Mouse (Mus musculus) left cerebral cortex, adult 6 months (tissue): ENCODE data around the gene Ldlrad3. TPM values are rescaled to one million over a fixed set of nuclear protein-coding genes. Genes with fewer than 3 reads are reported as not detected.

Source experiments
- long read RNA-seq, 2 experiments: library from polyadenylated mRNA; unstranded; transcript quantifications; one replicate each; pipeline ENCODE4 v2.0.0; 2019 to 2020
- polyA plus RNA-seq: library from polyadenylated mRNA; unstranded; fragments of <200 nt; fragmentation: Nextera tagmentation; gene quantifications from 2 replicates; pipeline ENCODE4 v1.2.3, GENCODE M21; 2021

Gene Ldlrad3
- polyA plus RNA-seq, result 5.3 and 5.8 TPM in 2 replicates
- long read RNA-seq, experiment 1, transcript Ldlrad3-201 (6 exons, 3,833 nt), result major isoform, 23 of 45 reads
- long read RNA-seq, experiment 1, partial matches to known transcripts, result 7 of 45 reads
- long read RNA-seq, experiment 1, other reads (novel, unspliced or antisense), result 13 of 45 reads
- long read RNA-seq, experiment 2, partial matches to known transcripts, result 1 of 5 reads
- long read RNA-seq, experiment 2, other reads (novel, unspliced or antisense), result 4 of 5 reads

DNA sequence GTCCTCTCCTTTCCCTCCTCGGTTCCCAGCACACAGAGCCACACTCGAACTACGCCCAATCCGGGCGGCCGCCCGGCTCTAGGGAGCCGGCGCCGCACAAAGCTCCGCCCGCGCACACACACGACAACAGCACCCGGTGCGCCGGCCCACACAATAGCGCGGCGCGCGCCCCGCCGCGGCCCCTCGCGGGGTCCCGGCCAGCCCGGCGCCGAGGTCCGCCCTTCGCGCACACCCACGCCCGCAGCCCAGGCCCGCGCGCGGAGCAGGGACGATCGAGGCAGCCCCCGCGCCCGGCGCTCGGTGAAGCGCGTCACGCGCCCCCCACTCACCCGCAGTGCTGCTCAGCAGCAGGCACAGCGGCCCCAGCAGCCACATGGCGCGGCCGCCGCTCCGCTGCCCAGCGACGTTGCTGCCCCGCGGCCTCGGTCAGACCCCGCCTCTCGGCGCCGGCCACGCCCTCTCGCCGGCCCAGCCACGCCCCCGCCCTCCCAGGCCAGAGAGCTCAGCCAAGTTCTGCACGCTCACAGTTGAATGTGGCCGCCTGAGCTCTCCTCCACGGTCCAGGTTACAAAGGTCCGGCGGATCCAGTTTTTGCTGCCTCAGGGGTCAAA is at the start of gene Ldlrad3:
Gene Ldlrad3 (minus strand): TSS at position 435 of the 611 bp plus-strand sequence.

Other genes with a start within 250 kb of the Ldlrad3 start
- gene Trim44, start 221.4 kb upstream of the Ldlrad3 start, polyA plus RNA-seq, result 19.0 and 28.2 TPM in 2 replicates